Mouse (Mus musculus) erythroblast, embryonic 14.5 days (primary cell): ENCODE data around the gene Tada2b. TPM values are rescaled to one million over a fixed set of nuclear protein-coding genes. Genes with fewer than 3 reads are reported as not detected.

Source experiments
- H3K27me3 ChIP-seq: 2 replicates; pipeline ENCODE4 v1.6.1; 2012; ENCODE audit warnings: inconsistent platforms; ENCODE audit not compliant: control insufficient read depth
- H3K36me3 ChIP-seq: 2 replicates; pipeline ENCODE4 v1.6.1; 2012; ENCODE audit warnings: mild to moderate bottlenecking, inconsistent platforms; ENCODE audit not compliant: control insufficient read depth
- H3K4me1 ChIP-seq: 2 replicates; pipeline ENCODE4 v1.6.1; 2012; ENCODE audit warnings: inconsistent platforms; ENCODE audit not compliant: control insufficient read depth
- H3K4me3 ChIP-seq: replicated peaks from 2 replicates; pipeline ENCODE3; 2012; ENCODE audit warnings: moderate library complexity, mild to moderate bottlenecking, inconsistent platforms
- H3K9me3 ChIP-seq: 2 replicates; pipeline ENCODE4 v1.6.1; 2012; ENCODE audit warnings: low read length, inconsistent platforms, mixed read lengths; ENCODE audit not compliant: control insufficient read depth
- GATA1 ChIP-seq: IDR thresholded peaks from 2 replicates; pipeline ENCODE4 v1.6.1; 2012; ENCODE audit warnings: low read length, inconsistent platforms, mixed read lengths
- TAL1 ChIP-seq: IDR thresholded peaks from 3 replicates; pipeline ENCODE4 v1.6.1; 2012; ENCODE audit warnings: low read length, inconsistent platforms, mixed read lengths
- polyA plus RNA-seq: library from polyadenylated mRNA; stranded (reverse); fragments of >175 nt; gene quantifications from 2 replicates; pipeline ENCODE4 v1.2.3, GENCODE M21; 2012

The Tada2b gene
- polyA plus RNA-seq, 1 experiment: 1.1 TPM

- no peak overlapping the region for H3K4me3 ChIP-seq
- peaks cover 9% of the 10 kb centered on the region for H3K4me1 ChIP-seq
- no peak for TF ChIP-seq TAL1
- no peak for TF ChIP-seq GATA1
- H3K27me3 ChIP-seq: peaks cover 9% of the 10 kb centered on the region
- H3K9me3 ChIP-seq: no peaks in the 10 kb centered on the region
- no peaks in the 10 kb centered on the region for H3K36me3 ChIP-seq
Observed at GRCm38 (mm10) chr5:36457706-36458105, 26.4 kb downstream of the Tada2b start.

- no peak overlapping the region for H3K4me3 ChIP-seq
- TF ChIP-seq GATA1 (no peak), TAL1 (no peak)
- H3K9me3 ChIP-seq: no peaks in the 10 kb centered on the region
- no peaks in the 10 kb centered on the region for H3K36me3 ChIP-seq
- H3K27me3 ChIP-seq: peaks cover 6% of the 10 kb centered on the region
- H3K4me1 ChIP-seq: no peaks in the 10 kb centered on the region
Observed at GRCm38 (mm10) chr5:36452821-36453220, 31.3 kb downstream of the Tada2b start.

GRCm38 (mm10) chr5:36451872-36452389, 32.2 kb downstream of the Tada2b start:
- no peaks in the 10 kb centered on the region for H3K36me3 ChIP-seq
- H3K27me3 ChIP-seq: peaks cover 6% of the 10 kb centered on the region
- no peaks in the 10 kb centered on the region for H3K4me1 ChIP-seq
- no peaks in the 10 kb centered on the region for H3K9me3 ChIP-seq
- TF ChIP-seq GATA1 (no peak), TAL1 (no peak)
- no peak overlapping the region for H3K4me3 ChIP-seq

GRCm38 (mm10) chr5:36451119-36451518, 33.0 kb downstream of the Tada2b start:
- H3K36me3 ChIP-seq: no peaks in the 10 kb centered on the region
- H3K4me3 ChIP-seq: no peak overlapping the region
- H3K27me3 ChIP-seq: peaks cover 4% of the 10 kb centered on the region
- H3K4me1 ChIP-seq: no peaks in the 10 kb centered on the region
- TF ChIP-seq TAL1 (no peak), GATA1 (no peak)
- no peaks in the 10 kb centered on the region for H3K9me3 ChIP-seq

GRCm38 (mm10) chr5:36449710-36450358, 34.3 kb downstream of the Tada2b start:
- no peaks in the 10 kb centered on the region for H3K9me3 ChIP-seq
- H3K4me1 ChIP-seq: no peaks in the 10 kb centered on the region
- TF ChIP-seq GATA1 (no peak), TAL1 (no peak)

GRCm38 (mm10) chr5:36447872-36448271, 36.2 kb downstream of the Tada2b start:
- no peaks in the 10 kb centered on the region for H3K4me1 ChIP-seq
- no peak for TF ChIP-seq TAL1
- no peak for TF ChIP-seq GATA1
- H3K36me3 ChIP-seq: no peaks in the 10 kb centered on the region
- H3K4me3 ChIP-seq: no peak overlapping the region
- peaks cover 9% of the 10 kb centered on the region for H3K27me3 ChIP-seq
- no peaks in the 10 kb centered on the region for H3K9me3 ChIP-seq

More at GRCm38 (mm10) chr5:36449710-36450358, 34.3 kb downstream of the Tada2b start:
- Histone ChIP-seq H3K4me3 (no peak overlapping the region), H3K36me3 (no peaks in the 10 kb centered on the region), H3K27me3 (peaks cover 9% of the 10 kb centered on the region)

GRCm38 (mm10) chr5:36446166-36446890, 37.8 kb downstream of the Tada2b start:
- no peaks in the 10 kb centered on the region for H3K9me3 ChIP-seq
- H3K4me3 ChIP-seq: no peak overlapping the region
- H3K36me3 ChIP-seq: no peaks in the 10 kb centered on the region
- H3K4me1 ChIP-seq: no peaks in the 10 kb centered on the region
- TF ChIP-seq TAL1 (no peak), GATA1 (no peak)
- peaks cover 9% of the 10 kb centered on the region for H3K27me3 ChIP-seq

- no peaks in the 10 kb centered on the region for H3K9me3 ChIP-seq
- no peaks in the 10 kb centered on the region for H3K36me3 ChIP-seq
- TF ChIP-seq TAL1 (no peak), GATA1 (no peak)
- H3K4me1 ChIP-seq: no peaks in the 10 kb centered on the region
- H3K27me3 ChIP-seq: peaks cover 9% of the 10 kb centered on the region
- H3K4me3 ChIP-seq: no peak overlapping the region
Observed at GRCm38 (mm10) chr5:36445028-36445427, 39.1 kb downstream of the Tada2b start.

- no peak overlapping the region for H3K4me3 ChIP-seq
- H3K4me1 ChIP-seq: no peaks in the 10 kb centered on the region
- TF ChIP-seq GATA1: no peak
- TF ChIP-seq TAL1: no peak
- no peaks in the 10 kb centered on the region for H3K9me3 ChIP-seq
- peaks cover 7% of the 10 kb centered on the region for H3K27me3 ChIP-seq
- no peaks in the 10 kb centered on the region for H3K36me3 ChIP-seq
Observed at GRCm38 (mm10) chr5:36444611-36445010, 39.5 kb downstream of the Tada2b start.
